Mouse (Mus musculus) stomach, postnatal 0 days (tissue): Measurements from ENCODE around the gene Ccdc43.

ENCODE experiments used
- CTCF ChIP-seq: IDR thresholded peaks from 2 replicates; pipeline ENCODE4 v1.5.1; 2016; ENCODE audit warnings: antibody characterized with exemption, low read depth, mild to moderate bottlenecking, moderate library complexity
- EP300 ChIP-seq: optimal IDR thresholded peaks from 2 replicates; pipeline ENCODE3; 2016; ENCODE audit warnings: antibody characterized with exemption

- TF ChIP-seq CTCF (no peak; the same call in 1 of the 2 replicates), EP300 (no peak)
These were observed 465 bp upstream of the Ccdc43 start for GRCm38 (mm10) chr11:102698018-102698476.
